Mouse (Mus musculus) heart, adult 2 months (tissue): ENCODE results near the gene Chrna9.

Experiments
- CTCF ChIP-seq: fragments of 200-600 bp; IDR thresholded peaks from 2 replicates; pipeline ENCODE4 v1.8.1; 2022; ENCODE audit warnings: antibody characterized with exemption, mild to moderate bottlenecking, moderate library complexity
- EP300 ChIP-seq: fragments of 200-500 bp; IDR thresholded peaks from 2 replicates; pipeline ENCODE4 v1.6.1; 2011; ENCODE audit warnings: low read depth, low read length, control low read depth; ENCODE audit not compliant: insufficient read depth
- POLR2A ChIP-seq: fragments of 200-500 bp; IDR thresholded peaks from 2 replicates; pipeline ENCODE4 v1.6.1; 2011; ENCODE audit warnings: mild to moderate bottlenecking, low read depth, low read length, control low read depth; ENCODE audit not compliant: insufficient read depth

GRCm38 (mm10) chr5:66004134-66004925, 69.6 kb downstream of the Chrna9 start, which contains the start of gene 9130230L23Rik:
- TF ChIP-seq EP300 (no peak), CTCF (no peak), POLR2A (no peak)
